Mouse (Mus musculus): ENCODE measurements around the gene Nox3. TPM values are rescaled to one million over a fixed set of nuclear protein-coding genes. Genes with fewer than 3 reads are reported as not detected.

Nox3 gene
- polyA plus RNA-seq, 1 experiment from 2014 or later, result not detected

- no peaks in the 10 kb centered on the region for H3K36me3 ChIP-seq (ENCODE audit: control insufficient read depth, insufficient read depth, low read length)
- H3K27ac ChIP-seq (ENCODE audit: low read depth, low read length), result no peak overlapping the region
These were observed 98.9 kb downstream of the Nox3 start for GRCm38 (mm10) chr17:3597130-3597529.

More at GRCm38 (mm10) chr17:3597130-3597529, 98.9 kb downstream of the Nox3 start:
- Histone ChIP-seq H3K27me3 (ENCODE audit: control insufficient read depth, insufficient read depth, low read length) (no peaks in the 10 kb centered on the region), H3K9ac (ENCODE audit: low read depth, low read length) (no peak overlapping the region), H3K4me2 (no peak overlapping the region), H3K4me3 (ENCODE audit: low read depth, low read length) (no peak overlapping the region), H3K9me3 (replicated peaks; ENCODE audit: control insufficient read depth, low read length) (no peaks in the 10 kb centered on the region), H3K4me1 (ENCODE audit: control insufficient read depth, insufficient read depth, low read length) (no peaks in the 10 kb centered on the region)
- WGBS (ENCODE audit: insufficient replicate concordance), result 71% methylated on average over 1 of the region's 1 CpGs
- no peak for ATAC-seq (replicated peaks; ENCODE audit: insufficient number of reproducible peaks, low FRiP score, low TSS enrichment)

Other genes with a start within 250 kb of the Nox3 start
- not detected in 2 replicates for gene Cldn20, start 163.7 kb downstream of the Nox3 start, polyA plus RNA-seq (2014; fragmentation: Nextera tagmentation; extraction: Ambion mirVana)
- gene Tfb1m, start 138.5 kb downstream of the Nox3 start, polyA plus RNA-seq (2014; fragmentation: Nextera tagmentation; extraction: Ambion mirVana), result 20.8 and 21.0 TPM in 2 replicates